Mouse (Mus musculus): Measurements from ENCODE around the gene Ogfod2.

DNA sequence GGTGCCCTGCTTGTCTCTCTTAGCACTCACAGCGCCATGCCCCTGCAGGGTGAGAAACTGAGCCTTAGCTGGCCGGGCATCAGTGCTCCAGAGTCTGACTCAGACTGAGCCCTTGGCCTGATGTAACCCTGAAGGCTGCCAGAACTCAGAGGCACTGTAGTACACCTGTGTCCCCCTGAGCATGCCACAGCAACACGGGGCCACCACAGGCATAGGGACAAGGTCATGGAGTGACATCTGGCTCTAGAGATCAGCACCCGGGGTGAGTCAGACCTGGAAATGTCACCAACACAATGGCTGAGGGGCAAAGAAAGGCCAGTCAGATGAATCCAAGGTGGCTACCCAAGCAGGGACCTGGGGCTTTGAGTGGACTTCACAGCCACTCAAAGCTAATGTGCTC lies 25.2 kb upstream of the Ogfod2 start:
- TF ChIP-seq POLR2A (IDR thresholded peaks at IDR 0.05; ENCODE audit: low read depth, low read length): no peak
- TF ChIP-seq CTCF (conservative IDR thresholded peaks at IDR 0.05; ENCODE audit: insufficient read depth, insufficient read length, low read depth, low read length): no peak
